1 mouse cellular context compared by ENCODE assay signal in the genomic region with DNA sequence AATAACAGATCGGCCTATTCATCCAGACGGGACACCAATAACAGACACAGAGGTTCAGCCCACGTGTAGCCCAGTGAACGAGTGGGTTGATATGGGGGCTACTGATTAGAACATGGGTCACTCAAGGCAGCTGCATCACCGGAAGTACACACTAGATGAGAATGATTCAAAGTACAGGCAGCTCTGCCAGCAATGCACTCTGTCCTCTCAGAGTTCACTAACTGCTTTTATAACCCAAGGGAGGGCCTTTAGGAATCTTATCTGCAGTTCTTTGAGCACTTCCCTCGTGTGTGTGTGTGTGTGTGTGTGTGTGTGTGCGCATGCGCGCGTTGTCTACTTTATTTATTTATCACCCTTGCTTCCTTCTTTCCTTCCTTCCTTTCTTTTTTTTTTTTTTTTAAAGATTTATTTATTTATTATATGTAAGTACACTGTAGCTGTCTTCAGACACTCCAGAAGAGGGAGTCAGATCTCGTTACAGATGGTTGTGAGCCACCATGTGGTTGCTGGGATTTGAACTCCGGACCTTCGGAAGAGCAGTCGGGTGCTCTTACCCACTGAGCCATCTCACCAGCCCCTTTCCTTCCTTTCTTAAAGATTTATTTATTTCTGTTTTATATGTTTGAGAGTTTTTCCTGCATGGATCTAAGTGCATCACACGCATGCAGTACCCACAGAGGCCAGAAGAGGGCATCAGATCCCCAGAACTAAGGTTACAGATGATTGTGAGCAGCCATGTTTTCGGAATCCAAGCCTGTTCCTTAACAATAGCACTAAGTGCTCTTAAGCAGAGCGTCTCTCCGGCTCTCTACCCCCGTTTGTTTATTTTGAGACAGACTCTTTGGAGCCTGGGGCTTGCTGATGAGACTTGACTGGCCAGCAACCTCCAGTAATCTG.
TF ChIP-seq lines count a peak whose summit lies in the region.

No protein-coding gene starts in this region.

TF ChIP-seq in CH12.LX, 34 proteins besides CTCF, POLR2A, EP300 and RAD21:
- peak; percentile 59 for TF ChIP-seq SMC3 (IDR thresholded peaks at IDR 0.05; ENCODE audit: low read depth, low read length)
- TF ChIP-seq USF2 (conservative IDR thresholded peaks at IDR 0.05; ENCODE audit: low read depth, low read length): no peak
- TF ChIP-seq JUND (conservative IDR thresholded peaks at IDR 0.05; ENCODE audit: low read depth, low read length): no peak
- no peak for TF ChIP-seq POLR2AphosphoS2 (IDR thresholded peaks at IDR 0.05; ENCODE audit: low read depth, low read length)
